Mouse (Mus musculus) neural tube, postnatal 0 days (tissue): ENCODE measurements around the gene Zswim3. TPM values are rescaled to one million over a fixed set of nuclear protein-coding genes. Genes with fewer than 3 reads are reported as not detected.

ENCODE experiments used
- polyA plus RNA-seq: library from polyadenylated mRNA; unstranded; fragments of >200 nt; fragmentation: Nextera tagmentation; extraction: Ambion mirVana; gene quantifications from 2 replicates; pipeline ENCODE4 v1.2.1, GENCODE M21; 2015

The Zswim3 gene
- polyA plus RNA-seq, result 10.4 and 10.8 TPM in 2 replicates

DNA sequence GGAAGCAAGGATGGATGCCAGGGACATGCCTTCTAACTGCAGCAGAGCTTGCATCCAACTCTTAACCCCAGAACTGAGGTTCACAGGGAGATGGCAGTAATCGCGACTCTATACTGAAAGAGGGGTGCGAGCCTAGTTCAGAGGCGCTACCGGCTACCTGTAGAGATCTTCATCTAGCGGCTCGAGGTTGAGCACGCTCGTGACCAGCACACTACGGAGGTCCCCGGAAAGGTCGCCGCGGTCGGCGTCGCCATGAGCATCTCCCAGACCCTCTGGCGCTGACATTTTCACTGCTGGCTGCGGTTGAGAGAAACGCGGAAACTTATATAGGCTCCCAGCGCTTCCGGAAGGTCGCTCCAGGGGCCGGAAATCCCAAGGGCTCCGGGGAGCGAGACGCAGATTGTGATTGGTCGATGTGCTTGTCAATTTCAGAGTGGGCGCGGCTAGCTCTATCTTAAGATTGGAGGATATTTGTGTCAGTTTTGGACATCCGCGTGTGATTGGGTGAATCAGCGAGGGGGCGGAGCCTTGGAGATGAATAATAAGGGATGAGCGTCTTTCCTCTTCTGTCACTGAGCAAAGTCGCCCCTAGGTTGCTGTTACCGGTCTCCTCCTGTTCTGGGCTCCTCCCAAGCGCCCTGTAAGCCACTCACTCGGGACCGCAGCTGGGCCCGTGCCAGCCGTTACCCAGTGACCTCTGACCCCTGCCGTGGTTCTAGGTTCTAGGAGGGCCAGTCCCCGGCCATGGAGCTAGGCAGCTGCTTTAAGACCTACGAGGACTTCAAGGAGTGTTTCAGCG, at the start of gene Zswim3, which contains the start of gene Acot8:
Gene Zswim3 (plus strand): TSS at position 566 of the 799 bp plus-strand sequence.
Gene Acot8 (minus strand): TSS at position 350 of the 799 bp plus-strand sequence.

DNA sequence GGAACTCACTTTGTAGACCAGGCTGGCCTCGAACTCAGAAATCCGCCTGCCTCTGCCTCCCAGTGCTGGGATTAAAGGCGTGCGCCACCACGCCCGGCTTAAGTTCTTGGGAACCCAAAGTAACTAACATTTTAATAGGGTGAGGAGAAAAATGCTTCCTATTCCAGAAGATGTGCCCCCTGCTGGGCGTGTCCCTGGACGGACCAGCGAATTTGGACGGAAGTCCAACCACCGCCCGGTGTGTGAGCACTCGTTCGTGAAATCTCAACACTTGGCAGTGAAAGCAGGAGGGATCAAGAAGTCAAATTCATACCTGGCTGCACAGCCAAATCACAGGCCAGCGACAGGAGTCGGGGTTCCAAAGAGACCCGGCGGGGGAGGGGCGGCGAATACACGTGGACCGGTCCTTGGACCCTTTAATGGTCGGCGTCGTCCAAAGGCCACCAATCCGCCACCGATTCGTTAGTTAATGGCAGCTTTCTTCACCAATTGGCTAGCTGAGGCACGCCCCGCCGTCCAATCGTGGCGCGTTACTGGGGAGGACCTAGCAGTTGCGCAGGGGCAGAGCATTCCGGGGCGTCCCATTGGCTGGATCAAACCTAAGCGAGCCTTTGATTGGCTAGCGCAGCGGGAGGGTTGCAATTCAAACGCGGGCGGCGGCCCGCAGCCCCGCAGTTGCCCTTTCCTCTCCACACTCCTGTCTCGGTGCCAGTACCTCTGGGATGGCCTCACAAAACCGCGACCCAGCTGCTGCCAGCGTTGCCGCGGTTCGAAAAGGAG, 35.5 kb upstream of the Zswim3 start, which contains the start of gene Ube2c:
Gene Ube2c (plus strand): TSS at position 641 of the 780 bp plus-strand sequence.

DNA sequence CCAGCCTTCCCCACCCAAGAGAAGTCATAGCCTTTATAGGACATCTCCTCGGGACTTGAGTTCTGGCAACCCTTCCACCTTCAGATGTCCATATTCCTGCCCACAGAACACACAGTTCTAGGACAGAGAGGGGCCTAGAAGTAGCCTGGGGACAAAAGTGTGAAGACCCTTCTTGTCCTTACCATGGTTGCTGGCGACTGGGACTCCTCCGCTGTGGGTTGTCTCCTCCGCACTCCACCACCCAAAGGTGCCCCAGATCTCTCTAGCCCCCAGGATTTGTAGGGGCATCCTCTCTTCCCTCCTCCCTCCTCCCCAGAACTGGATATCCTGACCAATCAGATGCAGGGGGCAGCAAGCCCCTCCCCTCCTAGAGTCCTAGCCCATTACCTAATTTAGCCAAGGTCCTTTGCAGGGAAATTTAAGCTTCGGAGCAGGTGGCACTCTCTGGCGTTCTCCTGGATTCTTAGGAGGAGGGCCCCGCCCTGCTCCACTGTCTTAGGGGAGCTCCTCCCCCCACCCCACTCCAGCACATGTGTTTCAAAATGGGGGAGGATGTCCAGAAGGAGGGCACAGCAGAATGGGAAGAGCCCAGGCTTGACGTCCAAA, 25.3 kb upstream of the Zswim3 start, which contains the start of gene Tnnc2:
Gene Tnnc2 (minus strand): TSS at position 487 of the 606 bp plus-strand sequence.

DNA sequence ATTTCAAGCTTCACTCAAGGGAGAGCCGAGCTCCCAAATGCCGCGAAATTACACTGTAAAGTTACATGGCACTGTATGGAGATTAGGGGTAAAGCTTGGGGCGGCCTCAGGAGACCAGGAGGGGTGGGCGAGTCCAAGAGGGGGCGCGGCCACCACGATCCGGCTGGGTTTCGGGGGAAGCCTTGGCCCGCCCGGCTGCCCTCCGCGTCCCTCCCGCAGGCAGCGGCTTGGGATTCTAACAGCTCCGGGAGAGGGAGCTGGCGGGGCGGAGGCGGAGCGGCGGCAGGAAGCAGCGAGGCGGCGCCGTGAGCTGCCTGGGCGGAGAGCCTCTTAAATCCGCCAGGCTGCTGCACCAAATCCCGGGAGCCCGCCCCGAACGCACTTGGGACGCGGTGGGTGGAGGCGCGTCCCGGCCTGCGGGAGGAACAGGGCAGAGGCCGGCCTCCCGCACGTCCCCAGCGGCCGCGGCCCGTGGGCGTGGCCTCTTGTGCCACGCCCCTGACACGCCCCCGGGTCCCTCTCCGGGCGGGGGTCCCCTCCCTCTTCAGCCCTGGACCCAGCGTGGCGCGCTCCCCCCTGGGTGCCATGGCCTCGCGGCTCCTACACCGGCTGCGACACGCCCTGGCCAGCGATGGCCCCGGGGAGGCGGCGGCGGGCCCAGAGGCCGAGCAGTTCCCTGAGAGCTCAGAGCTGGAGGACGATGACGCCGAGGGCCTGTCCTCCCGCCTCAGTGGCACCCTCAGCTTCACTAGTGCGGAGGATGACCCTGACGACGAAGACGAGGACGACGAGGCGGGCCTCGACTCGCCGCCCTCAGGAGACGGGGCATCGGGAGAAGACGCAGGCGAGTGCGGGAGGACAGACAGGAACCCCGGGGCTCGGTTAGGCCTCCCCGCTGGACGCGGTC, 19.2 kb upstream of the Zswim3 start, which contains the start of gene Snx21:
Gene Snx21 (plus strand): TSS at position 343 of the 907 bp plus-strand sequence.

DNA sequence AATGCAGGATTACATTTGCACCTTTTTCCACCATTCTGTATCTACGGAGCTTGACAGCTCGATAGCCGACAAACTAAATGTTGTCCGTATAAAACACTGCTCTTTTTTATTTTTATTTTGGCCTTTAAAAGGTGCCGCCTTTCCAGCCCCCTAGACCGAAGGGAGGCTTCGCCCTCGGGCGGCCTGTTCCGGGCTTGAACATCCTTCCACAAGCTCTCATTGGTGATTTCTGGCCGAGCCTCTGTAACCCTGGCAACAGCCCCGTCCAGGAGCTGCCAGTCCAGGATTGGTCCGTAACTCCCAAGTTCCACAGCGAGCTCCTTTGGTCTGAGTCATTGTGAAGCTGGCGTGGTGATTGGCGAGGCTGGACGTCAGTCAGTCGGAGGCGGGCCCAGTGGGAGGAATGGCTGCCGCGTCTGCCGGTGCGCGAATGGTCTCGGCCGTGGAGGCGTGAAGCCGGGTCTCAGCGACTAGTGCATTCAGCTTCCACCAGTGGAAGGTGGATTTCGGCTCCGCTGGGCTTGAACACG, 17.8 kb downstream of the Zswim3 start, which contains the start of gene Zswim1:
Gene Zswim1 (plus strand): TSS at position 51 of the 530 bp plus-strand sequence.

DNA sequence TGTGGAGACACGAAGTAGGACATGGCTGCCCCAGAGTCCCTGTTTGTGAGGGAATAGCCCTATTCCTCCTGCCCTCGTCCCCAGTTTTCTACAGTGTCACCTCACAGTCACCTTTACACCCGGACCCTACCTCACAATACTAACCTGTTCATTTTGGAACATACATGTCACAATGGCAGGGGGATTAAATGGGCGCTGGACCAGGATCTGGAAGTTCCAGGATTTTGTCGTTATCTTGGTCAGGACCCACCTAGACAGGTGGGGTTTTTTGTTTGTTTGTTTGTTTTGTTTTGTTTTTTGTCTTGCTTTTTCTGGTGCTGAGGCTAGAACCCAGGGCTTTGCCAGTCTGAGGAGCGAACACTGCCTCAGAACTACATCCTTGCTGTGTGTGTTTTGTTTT, 23.5 kb downstream of the Zswim3 start, which contains the start of gene Spata25:
Gene Spata25 (minus strand): TSS at position 101 of the 400 bp plus-strand sequence.

DNA sequence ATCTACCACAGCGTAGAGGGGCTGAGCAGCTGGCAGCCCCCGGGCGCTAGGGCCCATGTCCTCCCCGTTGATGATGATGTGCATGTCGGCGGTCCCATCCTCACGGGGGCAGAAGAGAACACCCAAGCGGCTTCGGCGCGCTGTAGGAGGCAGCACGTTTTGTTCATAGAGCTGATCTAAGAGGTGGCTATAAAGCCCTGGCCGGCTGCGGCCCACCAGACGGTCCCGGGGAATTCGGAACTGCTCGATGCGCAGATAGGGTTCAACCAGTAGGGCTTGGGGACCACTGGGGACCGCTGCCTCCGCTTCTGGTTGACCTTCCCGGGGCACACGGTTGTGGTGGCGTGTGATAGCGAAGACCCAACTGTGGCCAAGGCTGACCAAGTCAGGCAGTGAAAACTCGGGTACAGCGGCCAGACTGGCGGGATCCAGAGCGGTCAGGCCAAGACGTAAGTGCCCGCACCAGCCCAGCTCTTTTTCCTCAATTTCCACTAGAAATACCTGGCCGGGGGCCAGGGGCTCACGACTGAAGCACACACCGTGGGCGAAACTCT, 27.9 kb downstream of the Zswim3 start, which contains the start of gene Ctsa:
Gene Ctsa (plus strand): TSS at position 126 of the 554 bp plus-strand sequence.

DNA sequence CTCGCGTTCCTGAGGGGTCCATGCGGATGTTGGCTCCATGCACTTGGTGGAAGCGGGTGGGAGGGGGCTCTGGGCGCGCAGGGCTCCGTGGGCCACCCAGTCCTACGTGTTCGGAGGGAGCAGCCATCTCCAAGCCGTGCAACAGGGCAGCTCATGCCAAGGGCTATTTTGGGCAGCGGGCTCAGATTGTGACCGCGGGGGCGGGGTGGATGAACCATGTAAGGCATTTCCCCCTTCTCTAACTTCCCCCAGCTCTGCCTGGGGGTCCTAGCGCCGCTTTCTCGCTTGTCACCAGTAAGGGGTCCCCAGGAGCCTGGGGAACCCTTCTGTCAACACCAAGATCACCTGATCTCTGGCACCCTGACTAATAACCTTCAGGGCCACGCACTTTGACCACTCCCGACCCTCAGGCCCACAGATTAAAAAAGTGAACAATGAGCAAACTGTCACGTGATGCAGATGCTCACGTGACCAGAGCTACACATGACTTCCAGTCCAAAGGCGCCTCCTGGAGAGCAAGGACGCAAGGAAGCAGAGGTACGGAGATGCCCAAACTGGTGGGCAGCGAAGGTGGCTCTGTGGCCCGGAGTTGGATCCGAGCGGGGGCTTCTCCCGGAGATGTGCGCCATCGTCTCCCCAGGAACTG, 28.5 kb downstream of the Zswim3 start, which contains the start of gene Neurl2:
Gene Neurl2 (minus strand): TSS at position 143 of the 646 bp plus-strand sequence.

DNA sequence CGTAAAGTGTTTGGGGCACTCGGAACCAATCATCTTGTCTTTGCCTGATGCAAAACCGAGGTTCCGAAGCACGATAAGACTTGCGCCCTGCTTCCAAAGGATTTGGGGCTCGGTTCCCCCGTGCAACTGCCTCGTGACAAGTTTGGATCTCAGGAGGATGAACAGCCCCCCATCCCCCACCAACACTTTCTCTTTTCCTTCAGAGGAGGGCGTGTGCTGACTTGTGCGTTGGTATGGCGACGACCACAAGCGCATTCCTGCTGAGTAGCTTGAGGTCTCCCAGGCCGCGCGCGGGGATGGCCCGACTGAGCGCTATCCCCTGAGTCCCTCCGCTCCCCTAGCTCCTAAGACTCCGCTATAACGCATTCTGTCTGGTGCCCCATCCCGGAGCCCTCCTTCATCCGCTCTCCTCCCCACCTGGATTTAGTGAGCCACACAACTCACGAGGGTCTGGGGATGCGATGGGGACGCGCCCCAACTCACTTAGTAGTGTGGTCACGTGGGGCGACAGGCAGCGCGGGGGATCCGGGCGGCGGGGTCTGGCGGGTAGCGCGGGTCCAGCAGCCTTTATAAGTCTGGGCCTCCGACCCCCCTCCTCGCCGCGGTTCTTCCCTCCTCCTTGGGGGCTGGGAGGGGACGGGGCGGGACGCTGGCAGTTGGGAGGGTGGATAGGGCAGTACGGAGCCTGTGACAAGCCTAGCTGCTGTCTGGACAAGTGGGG, 52.4 kb downstream of the Zswim3 start, which contains the start of gene Pltp:
Gene Pltp (minus strand): TSS at position 611 of the 721 bp plus-strand sequence.

Other genes with a start within 250 kb of the Zswim3 start
- gene Wfdc2, start 242.7 kb upstream of the Zswim3 start, polyA plus RNA-seq, result 0.62 and 0.65 TPM in 2 replicates
- gene Spint3, start 231.6 kb upstream of the Zswim3 start, polyA plus RNA-seq, result not detected in 2 replicates
- not detected in 2 replicates for gene Wfdc6a, start 219.7 kb upstream of the Zswim3 start, polyA plus RNA-seq
- gene Eppin, start 211.5 kb upstream of the Zswim3 start, polyA plus RNA-seq, result not detected in 2 replicates
- gene Wfdc6b, start 191.6 kb upstream of the Zswim3 start, polyA plus RNA-seq, result not detected in 2 replicates
- not detected in 2 replicates for gene Wfdc8, start 191.5 kb upstream of the Zswim3 start, polyA plus RNA-seq
- gene Wfdc16, start 166.3 kb upstream of the Zswim3 start, polyA plus RNA-seq, result not detected in 2 replicates
- gene Wfdc10, start 149.1 kb upstream of the Zswim3 start, polyA plus RNA-seq, result not detected in 2 replicates
- not detected in 2 replicates for gene Wfdc9, start 148.5 kb upstream of the Zswim3 start, polyA plus RNA-seq
- not detected in 2 replicates for gene Wfdc11, start 131.0 kb upstream of the Zswim3 start, polyA plus RNA-seq
- 0.22 TPM in 1 of 2 replicates, not detected in the other for gene Wfdc13, start 120.0 kb upstream of the Zswim3 start, polyA plus RNA-seq
- gene Spint4, start 106.6 kb upstream of the Zswim3 start, polyA plus RNA-seq, result not detected in 2 replicates
- gene Spint5, start 89.8 kb upstream of the Zswim3 start, polyA plus RNA-seq, result not detected in 2 replicates
- 0.58 and 0.88 TPM in 2 replicates for gene Wfdc3, start 59.2 kb upstream of the Zswim3 start, polyA plus RNA-seq
- 48.0 and 50.3 TPM in 2 replicates for gene Dnttip1, start 59.1 kb upstream of the Zswim3 start, polyA plus RNA-seq
- 31.4 and 34.2 TPM in 2 replicates for gene Ube2c, start 35.2 kb upstream of the Zswim3 start, polyA plus RNA-seq
- 6.6 and 7.2 TPM in 2 replicates for gene Tnnc2, start 25.1 kb upstream of the Zswim3 start, polyA plus RNA-seq
- gene Snx21, start 19.3 kb upstream of the Zswim3 start, polyA plus RNA-seq, result 54.9 and 60.8 TPM in 2 replicates
- gene Acot8, start 216 bp upstream of the Zswim3 start, polyA plus RNA-seq, result 23.8 and 27.3 TPM in 2 replicates
- gene Zswim1, start 17.6 kb downstream of the Zswim3 start, polyA plus RNA-seq, result 24.9 and 26.5 TPM in 2 replicates
- gene Spata25, start 23.4 kb downstream of the Zswim3 start, polyA plus RNA-seq, result 0.27 TPM in 1 of 2 replicates, not detected in the other
- 101 and 102 TPM in 2 replicates for gene Ctsa, start 27.8 kb downstream of the Zswim3 start, polyA plus RNA-seq
- gene Neurl2, start 28.4 kb downstream of the Zswim3 start, polyA plus RNA-seq, result 8.1 and 8.5 TPM in 2 replicates
- gene Pltp, start 52.6 kb downstream of the Zswim3 start, polyA plus RNA-seq, result 134 and 140 TPM in 2 replicates
- gene Pcif1, start 74.2 kb downstream of the Zswim3 start, polyA plus RNA-seq, result 84.1 and 87.1 TPM in 2 replicates
- 8.1 and 10.7 TPM in 2 replicates for gene Zfp335, start 106.7 kb downstream of the Zswim3 start, polyA plus RNA-seq
- gene Mmp9, start 135.7 kb downstream of the Zswim3 start, polyA plus RNA-seq, result 9.1 and 14.6 TPM in 2 replicates
- 100 and 111 TPM in 2 replicates for gene Slc12a5, start 155.7 kb downstream of the Zswim3 start, polyA plus RNA-seq
- 39.8 and 51.0 TPM in 2 replicates for gene Ncoa5, start 229.8 kb downstream of the Zswim3 start, polyA plus RNA-seq